Mouse (Mus musculus) intestine, embryonic 16.5 days (tissue): ENCODE measurements around the gene Adal. TPM values are rescaled to one million over a fixed set of nuclear protein-coding genes. Genes with fewer than 3 reads are reported as not detected.
A peak's percentile ranks its signal among the peaks of the same experiment; 100 is the strongest.

Experiments used
- ATAC-seq: fragments of 200-750 bp; cut with Nextera tagmentation; 2 replicates; pipeline ENCODE4 v1.8.0; 2017; ENCODE audit warnings: moderate TSS enrichment, moderate library complexity
- H3K27ac ChIP-seq: fragments of 300-500 bp; sonication (generic); 2 replicates; pipeline ENCODE4 v1.5.1; 2014; ENCODE audit warnings: mild to moderate bottlenecking, low read length
- H3K27me3 ChIP-seq: fragments of 300-500 bp; sonication (generic); replicated peaks from 2 replicates; pipeline ENCODE4 v1.6.1; 2014; ENCODE audit warnings: low read length, control low read depth, mixed read lengths; ENCODE audit not compliant: control insufficient read depth, insufficient read depth
- H3K36me3 ChIP-seq: fragments of 300-500 bp; sonication (generic); 2 replicates; pipeline ENCODE4 v1.6.1; 2014; ENCODE audit warnings: low read length, control low read depth; ENCODE audit not compliant: control insufficient read depth, insufficient read depth
- H3K4me1 ChIP-seq: fragments of 300-500 bp; sonication (generic); 2 replicates; pipeline ENCODE4 v1.6.1; 2014; ENCODE audit warnings: low read length, control low read depth, mixed read lengths; ENCODE audit not compliant: control insufficient read depth, insufficient read depth
- H3K4me2 ChIP-seq: fragments of 300-500 bp; sonication (generic); 2 replicates; pipeline ENCODE4 v1.6.1; 2014; ENCODE audit warnings: low read depth, low read length, control low read depth
- H3K4me3 ChIP-seq: fragments of 300-500 bp; sonication (generic); 2 replicates; pipeline ENCODE4 v1.5.1; 2014; ENCODE audit warnings: mild to moderate bottlenecking, low read length
- H3K9ac ChIP-seq: fragments of 300-500 bp; sonication (generic); 2 replicates; pipeline ENCODE4 v1.6.1; 2014; ENCODE audit warnings: low read depth, low read length
- H3K9me3 ChIP-seq: fragments of 300-500 bp; sonication (generic); 2 replicates; pipeline ENCODE4 v1.6.1; 2016; ENCODE audit warnings: low read length, control low read depth; ENCODE audit not compliant: control insufficient read depth
- WGBS: fragments of 180-500 bp; shearing (Covaris S2); extraction: QIAGEN DNeasy Blood & Tissue Kit; methylation state at CpG from one replicate; pipeline ENCODE4 v1.1.7; 2014; 5-methylcytosine and 5-hydroxymethylcytosine counted together
- polyA plus RNA-seq: library from polyadenylated mRNA; unstranded; fragments of >200 nt; fragmentation: Nextera tagmentation; extraction: Ambion mirVana; gene quantifications from 2 replicates; pipeline ENCODE4 v1.2.1, GENCODE M21; 2015

Gene Adal
- polyA plus RNA-seq, 1 experiment from 2014 or later, result 16.7 TPM

DNA sequence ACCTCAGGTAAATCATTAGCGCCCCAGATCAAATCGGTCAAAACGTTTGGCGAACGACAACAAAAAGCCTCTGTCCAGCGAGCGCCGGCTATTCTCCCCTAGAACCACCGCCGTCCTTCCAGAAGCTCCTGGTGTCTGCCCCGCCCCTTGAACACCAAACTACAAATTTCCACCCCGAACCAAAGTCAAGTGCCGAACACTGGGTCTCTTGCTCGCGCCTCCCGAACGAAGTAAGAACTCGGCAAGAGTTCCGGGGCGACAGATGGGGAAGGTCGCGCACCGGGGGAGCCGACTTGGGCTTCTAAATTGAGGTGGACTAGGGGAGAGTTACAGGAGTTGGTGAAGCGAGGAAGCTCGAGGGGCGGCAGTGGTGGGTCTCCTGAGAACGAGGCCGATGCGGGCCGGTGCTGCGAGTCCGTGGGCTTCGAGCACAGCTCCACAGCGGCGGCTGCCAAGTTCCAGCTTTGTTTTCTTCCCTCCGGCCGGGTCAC lies 30.3 kb downstream of the Adal start, which contains the start of gene Tubgcp4:
TSS of gene Tubgcp4 (plus strand) at position 174 of the 491 bp plus-strand sequence.
- Histone ChIP-seq H3K27ac (peak within 1 kb of the TSS; percentile 90), H3K9ac (peak within 1 kb of the TSS; percentile 90), H3K4me1 (peaks cover 14% of the 10 kb centered on the region), H3K36me3 (peaks cover 9% of the 10 kb centered on the region), H3K27me3 (no peaks in the 10 kb centered on the region), H3K4me2 (peak within 1 kb of the TSS; percentile 86), H3K9me3 (no peaks in the 10 kb centered on the region), H3K4me3 (peak within 1 kb of the TSS; percentile 88)
- ATAC-seq, result peak; percentile 64
- under 1% methylated on average over 38 of the region's 38 CpGs for WGBS

- Histone ChIP-seq H3K27ac (peak within 1 kb of the TSS; percentile 90), H3K36me3 (peaks cover 6% of the 10 kb centered on the region), H3K4me1 (peaks cover 14% of the 10 kb centered on the region), H3K27me3 (no peaks in the 10 kb centered on the region), H3K4me2 (peak within 1 kb of the TSS; percentile 86), H3K4me3 (peak within 1 kb of the TSS; percentile 88), H3K9me3 (no peaks in the 10 kb centered on the region), H3K9ac (peak within 1 kb of the TSS; percentile 90)
- WGBS, result under 1% methylated on average over 64 of the region's 66 CpGs
- peak; percentile 97 for ATAC-seq
Observed at GRCm38 (mm10) chr2:121170980-121171742, 30.9 kb downstream of the Adal start, which contains the start of gene Zscan29. Gene Zscan29 (minus strand): TSS chr2:121171125.

GRCm38 (mm10) chr2:121178828-121179479 lies 38.7 kb downstream of the Adal start:
- H3K9me3 ChIP-seq, result no peaks in the 10 kb centered on the region

DNA sequence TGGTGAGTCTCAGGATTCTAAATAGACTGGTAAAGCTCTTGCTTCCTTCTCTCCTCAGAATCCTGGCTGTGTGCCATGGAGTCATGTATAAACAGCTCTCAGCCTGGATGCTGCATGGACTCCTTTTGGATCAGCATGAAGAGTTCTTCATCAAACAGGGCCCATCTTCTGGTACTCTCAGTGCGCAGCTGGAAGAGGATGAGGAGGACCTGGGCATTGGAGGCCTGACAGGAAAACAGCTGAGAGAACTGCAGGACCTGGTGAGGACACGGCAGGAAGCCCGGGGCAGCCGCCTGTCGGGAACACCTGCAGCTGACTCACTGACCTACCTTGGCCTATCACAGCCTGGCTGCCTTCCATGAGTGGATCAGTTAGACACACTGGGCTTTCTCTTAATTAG lies 43.2 kb downstream of the Adal start:
- 80% methylated on average over 5 of the region's 5 CpGs for WGBS
- Histone ChIP-seq H3K27me3 (no peaks in the 10 kb centered on the region), H3K36me3 (peaks cover 2% of the 10 kb centered on the region), H3K27ac (no peak overlapping the region), H3K9me3 (no peaks in the 10 kb centered on the region), H3K4me1 (no peaks in the 10 kb centered on the region), H3K4me2 (no peak overlapping the region), H3K4me3 (no peak overlapping the region), H3K9ac (no peak overlapping the region)
- ATAC-seq, result no peak

More at GRCm38 (mm10) chr2:121178828-121179479, 38.7 kb downstream of the Adal start:
- Histone ChIP-seq H3K4me1 (no peaks in the 10 kb centered on the region), H3K4me3 (no peak overlapping the region), H3K9ac (no peak overlapping the region), H3K27ac (no peak overlapping the region), H3K27me3 (no peaks in the 10 kb centered on the region), H3K4me2 (no peak overlapping the region), H3K36me3 (peaks cover 15% of the 10 kb centered on the region)
- 95% methylated on average over 3 of the region's 3 CpGs for WGBS
- no peak for ATAC-seq

DNA sequence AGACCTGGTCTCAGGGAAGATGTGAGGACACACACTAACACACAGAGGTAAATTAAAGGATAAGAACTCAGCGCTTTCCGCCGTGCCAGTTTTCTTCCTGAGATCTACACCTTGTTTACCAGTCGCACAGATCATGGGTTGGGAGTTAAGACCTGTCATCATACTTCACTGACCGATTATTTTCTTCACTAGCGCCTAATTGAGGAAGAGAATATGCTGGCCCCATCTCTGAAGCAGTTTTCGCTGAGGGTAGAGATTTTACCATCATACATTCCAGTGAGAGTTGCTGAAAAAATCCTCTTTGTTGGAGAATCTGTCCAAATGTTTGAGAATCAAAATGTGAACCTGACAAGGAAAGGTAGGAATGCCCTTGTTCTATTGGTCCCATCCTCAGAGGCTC lies 43.9 kb downstream of the Adal start:
- Histone ChIP-seq H3K27me3 (no peaks in the 10 kb centered on the region), H3K27ac (no peak overlapping the region), H3K9ac (no peak overlapping the region), H3K9me3 (no peaks in the 10 kb centered on the region), H3K4me1 (no peaks in the 10 kb centered on the region), H3K36me3 (no peaks in the 10 kb centered on the region; the same call in none of the 2 replicates), H3K4me2 (no peak overlapping the region), H3K4me3 (no peak overlapping the region)
- 96% methylated on average over 7 of the region's 7 CpGs for WGBS
- no peak for ATAC-seq

DNA sequence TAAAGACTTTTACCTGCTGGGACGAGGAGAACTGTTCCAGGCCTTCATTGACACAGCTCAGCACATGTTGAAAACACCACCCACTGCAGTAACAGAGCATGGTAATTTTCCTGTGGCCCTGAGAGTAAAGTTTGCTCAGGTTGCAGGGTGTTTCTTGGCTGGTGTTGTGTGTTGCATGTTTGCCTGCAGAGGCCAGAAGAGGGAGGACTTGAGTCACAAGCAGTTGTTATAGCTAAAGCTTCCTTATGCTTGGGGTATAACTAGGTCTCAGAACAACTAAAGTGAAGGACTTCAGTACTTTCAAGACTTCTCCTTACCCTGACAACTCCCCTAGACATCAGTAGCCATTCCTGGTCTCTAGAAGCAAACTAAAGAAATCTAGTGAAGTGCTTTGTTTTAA lies 48.3 kb downstream of the Adal start:
- no peaks in the 10 kb centered on the region for H3K4me1 ChIP-seq
- H3K27ac ChIP-seq, result no peak overlapping the region
- H3K36me3 ChIP-seq, result peaks cover 7% of the 10 kb centered on the region
- no peaks in the 10 kb centered on the region for H3K27me3 ChIP-seq
- H3K4me2 ChIP-seq, result no peak overlapping the region
- no peak overlapping the region for H3K9ac ChIP-seq
- no peaks in the 10 kb centered on the region for H3K9me3 ChIP-seq
- 76% methylated on average over 1 of the region's 1 CpGs for WGBS
- H3K4me3 ChIP-seq, result no peak overlapping the region
- no peak for ATAC-seq

- Histone ChIP-seq H3K36me3 (peaks cover 13% of the 10 kb centered on the region), H3K27me3 (no peaks in the 10 kb centered on the region), H3K27ac (no peak overlapping the region), H3K9me3 (no peaks in the 10 kb centered on the region), H3K4me3 (no peak overlapping the region), H3K4me2 (no peak overlapping the region), H3K9ac (no peak overlapping the region), H3K4me1 (no peaks in the 10 kb centered on the region)
- WGBS, result 90% methylated on average over 9 of the region's 9 CpGs
- no peak for ATAC-seq
Observed at GRCm38 (mm10) chr2:121195466-121195865, 55.2 kb downstream of the Adal start.

DNA sequence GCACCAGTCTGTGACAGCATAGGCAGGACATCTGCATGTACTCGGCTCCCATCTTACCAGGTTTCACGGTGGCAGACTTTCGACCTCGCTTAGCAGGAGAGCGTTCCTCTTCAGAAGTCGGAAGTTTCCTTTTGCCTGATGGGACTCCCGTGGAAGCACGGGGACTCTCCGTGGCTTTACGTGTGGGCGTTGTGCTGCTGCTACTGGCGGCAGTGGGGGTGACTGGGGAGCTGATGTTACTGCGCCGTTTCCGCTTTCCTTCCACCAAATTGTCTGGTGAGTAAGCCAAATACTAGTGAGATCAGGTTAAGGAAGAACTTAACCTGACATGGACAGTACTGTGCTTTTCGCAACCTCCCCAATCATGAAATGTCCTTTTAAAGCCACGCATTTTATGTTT lies 64.0 kb downstream of the Adal start:
- Histone ChIP-seq H3K4me3 (no peak overlapping the region), H3K9me3 (no peaks in the 10 kb centered on the region), H3K4me1 (no peaks in the 10 kb centered on the region), H3K4me2 (no peak overlapping the region), H3K9ac (no peak overlapping the region), H3K36me3 (0 out of 2 replicates have a peak, but pooled peaks cover 17% of the 10 kb centered on the region), H3K27me3 (no peaks in the 10 kb centered on the region), H3K27ac (no peak overlapping the region)
- no peak for ATAC-seq
- 95% methylated on average over 17 of the region's 17 CpGs for WGBS
